Mouse (Mus musculus) lung, postnatal 4 days (tissue): ENCODE results near the gene Syt12.

Source experiments
- DNase-seq, 2 experiments: peaks; one replicate each; pipeline ENCODE4 v3.0.0; 2021

Syt12 gene

DNA sequence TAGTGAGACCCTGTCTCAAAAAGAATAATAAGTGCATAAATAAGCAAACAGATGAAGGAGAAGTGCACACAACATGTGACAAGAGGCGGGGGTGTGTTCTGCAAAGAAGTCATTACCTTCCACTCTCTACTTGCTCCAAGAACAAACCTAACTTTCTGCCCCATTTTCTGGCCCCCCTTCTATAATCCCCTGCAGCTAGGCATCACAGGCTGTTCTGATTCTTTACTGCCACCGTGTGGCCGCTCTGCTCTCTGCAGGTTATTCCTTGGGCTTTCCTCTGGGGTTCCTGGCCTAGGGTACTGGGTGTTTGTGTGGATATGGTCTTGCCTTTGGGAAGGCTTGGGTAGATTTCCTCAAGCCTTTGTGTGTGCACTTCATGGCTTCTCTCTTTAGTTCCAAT, 34.8 kb downstream of the Syt12 start:
- DNase-seq, result peak; percentile 76 to 83

DNA sequence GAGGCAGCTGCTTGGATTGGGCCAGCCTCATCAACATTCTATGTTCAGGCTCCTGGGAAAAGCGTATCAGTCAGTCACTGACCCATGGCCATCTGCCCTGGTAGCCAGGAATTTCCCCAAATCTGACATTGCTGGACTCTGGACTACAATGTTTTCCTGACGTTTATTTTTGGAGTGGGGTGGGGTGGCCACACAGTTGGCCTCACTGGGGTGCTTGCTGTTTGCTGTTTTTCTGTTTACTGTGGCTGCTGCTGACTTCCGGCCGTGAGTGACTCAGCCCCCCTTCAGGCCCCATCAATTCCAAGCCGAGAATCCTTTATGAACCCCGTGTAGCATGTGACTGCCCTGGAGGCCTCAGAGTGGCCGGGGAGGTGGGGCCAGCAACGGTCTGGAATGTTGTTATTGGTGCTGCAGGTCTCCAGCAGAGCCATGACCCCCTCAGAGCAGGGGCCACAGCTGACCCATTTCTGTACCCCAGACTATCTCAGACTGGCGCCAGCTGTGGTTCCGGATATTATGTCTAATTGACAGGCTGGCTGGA, 35.6 kb downstream of the Syt12 start:
- peak; percentile 47 to 82 for DNase-seq

DNA sequence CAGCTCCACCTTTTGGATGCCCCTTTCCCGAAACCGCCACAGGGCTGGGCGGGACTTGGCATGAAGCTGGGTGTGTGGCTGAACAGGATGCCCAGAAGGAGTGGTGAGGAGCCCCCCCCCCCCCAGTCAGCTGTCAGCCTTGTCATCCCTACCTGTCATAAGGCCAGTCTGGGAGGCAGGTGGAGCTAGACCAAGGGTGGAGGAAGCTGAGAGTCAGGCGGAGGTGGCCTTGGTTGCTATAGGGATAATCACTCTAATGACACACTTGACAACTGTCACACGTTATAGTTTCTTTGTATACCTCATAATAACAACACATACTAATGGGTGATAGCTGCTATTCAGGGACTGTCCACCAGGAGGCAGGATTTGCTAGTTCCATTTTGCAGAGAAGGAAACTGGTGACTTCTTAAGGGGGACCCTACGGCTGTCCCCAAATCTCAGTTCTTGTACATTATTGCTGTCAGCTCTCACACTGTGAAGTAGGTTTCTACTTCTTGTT, 36.1 kb downstream of the Syt12 start:
- peak in 1 of 2 experiments; percentile 69 for DNase-seq

DNA sequence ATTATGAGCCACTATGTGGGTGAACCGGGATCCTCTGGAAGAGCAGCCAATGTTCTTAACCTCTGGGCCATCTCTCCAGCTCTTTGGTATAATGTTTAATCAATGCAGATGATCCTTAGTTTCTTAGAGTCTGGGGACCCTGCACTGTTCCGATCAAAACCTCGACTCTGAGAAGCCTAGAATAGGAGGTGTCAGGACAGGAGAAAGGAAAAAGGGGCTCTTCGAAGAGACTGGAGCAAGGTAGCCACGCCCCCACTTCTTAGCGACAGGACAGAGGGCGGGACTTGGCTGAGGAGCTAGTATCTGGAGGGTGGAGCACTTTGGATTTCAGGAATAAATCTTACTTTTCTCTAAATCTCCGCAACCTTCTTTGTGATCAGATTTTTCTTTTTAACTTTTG, 37.0 kb downstream of the Syt12 start:
- DNase-seq, result peak; percentile 57 to 64

DNA sequence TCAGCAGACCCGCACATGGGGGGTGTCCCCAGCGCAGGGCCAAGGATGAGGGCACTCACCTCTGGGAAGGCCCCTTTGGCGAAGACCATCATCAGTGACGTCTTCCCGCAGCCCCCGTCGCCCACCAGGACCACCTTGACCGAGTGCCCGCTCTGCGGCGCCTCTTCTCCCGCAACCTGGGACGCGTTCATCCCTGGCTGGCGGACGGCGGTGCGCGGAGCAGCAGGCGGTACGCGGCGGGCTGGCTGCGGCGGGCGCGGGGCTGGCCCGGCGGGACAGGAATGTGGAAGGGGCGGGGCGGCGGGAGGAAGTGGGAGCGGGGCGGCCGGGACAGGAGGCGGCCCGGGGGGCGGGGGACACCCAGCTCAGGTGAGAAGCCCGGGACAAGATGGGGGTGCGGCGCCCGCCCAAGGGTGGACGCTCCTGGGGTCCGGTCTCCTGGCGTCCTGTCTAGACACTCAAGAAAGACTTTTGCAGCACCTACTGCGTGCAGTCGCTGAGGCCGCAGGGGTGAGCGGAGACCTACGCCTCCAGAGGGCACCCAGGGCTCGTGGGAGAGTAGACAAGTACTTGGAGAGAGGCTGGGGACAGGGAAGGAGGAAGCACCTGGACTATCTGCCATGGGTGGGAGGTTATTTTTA, 38.0 kb downstream of the Syt12 start, which contains the start of gene Rhod:
Gene Rhod, minus strand, starts transcription at position 272 of the 641 bp plus-strand sequence.
- DNase-seq, result peak; percentile 82 to 83

DNA sequence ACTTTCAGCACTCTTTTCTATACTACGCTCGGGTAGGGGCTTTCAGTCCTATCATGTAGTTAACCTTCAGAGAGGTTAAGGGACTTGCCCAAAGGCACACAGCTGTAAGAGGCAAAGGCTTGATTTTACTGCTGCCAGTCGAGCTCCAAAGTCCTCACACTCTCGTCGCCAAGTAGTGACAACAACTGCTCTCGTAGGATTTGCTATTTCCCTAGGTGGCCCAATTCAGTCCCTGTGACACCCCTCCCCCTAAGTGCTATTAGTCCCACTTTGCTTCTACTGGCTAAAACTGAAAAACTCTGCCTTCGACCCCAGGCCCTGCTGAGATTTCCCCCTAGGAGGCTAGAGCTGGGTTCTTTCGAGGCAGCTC, 38.5 kb downstream of the Syt12 start:
- DNase-seq, result no peak

DNA sequence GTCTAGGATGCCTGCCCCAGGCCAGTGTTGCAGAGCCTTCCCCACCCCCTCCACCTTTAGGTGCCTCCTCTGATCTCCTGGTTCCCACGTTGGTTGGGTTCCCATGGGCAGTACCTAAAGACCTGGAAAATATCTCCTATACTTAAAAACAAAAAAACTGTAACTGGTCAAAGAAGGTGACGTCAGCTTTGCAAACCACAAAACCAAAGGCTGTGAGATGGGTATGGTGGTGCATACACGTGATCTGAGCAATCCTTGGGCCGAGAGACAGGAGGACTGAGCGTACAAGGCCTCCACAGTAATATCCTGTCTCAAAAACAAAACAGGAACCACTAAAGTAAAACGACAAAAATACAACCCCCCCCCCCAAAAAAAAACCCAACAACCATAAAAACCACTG, 39.4 kb downstream of the Syt12 start:
- no peak for DNase-seq

DNA sequence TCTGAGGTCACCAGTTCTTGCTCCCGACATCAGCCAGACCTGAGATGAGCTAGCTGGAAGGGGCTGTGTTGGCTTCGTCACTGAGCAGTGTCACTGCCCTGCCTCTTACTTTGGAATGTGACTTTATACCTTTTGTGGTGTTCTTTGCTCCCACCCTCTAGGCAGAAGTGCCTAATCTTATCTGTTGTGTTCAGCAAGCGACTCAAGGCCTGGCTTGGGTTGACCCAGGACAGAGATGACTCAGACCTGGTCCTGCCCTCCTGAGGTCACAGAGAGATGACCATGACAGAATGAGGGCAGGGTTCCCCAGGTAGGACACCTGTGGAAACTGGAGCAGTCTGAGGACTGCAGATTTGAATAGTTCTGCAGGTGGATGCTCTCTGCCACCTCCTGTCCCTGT, 41.0 kb downstream of the Syt12 start:
- DNase-seq, result no peak

DNA sequence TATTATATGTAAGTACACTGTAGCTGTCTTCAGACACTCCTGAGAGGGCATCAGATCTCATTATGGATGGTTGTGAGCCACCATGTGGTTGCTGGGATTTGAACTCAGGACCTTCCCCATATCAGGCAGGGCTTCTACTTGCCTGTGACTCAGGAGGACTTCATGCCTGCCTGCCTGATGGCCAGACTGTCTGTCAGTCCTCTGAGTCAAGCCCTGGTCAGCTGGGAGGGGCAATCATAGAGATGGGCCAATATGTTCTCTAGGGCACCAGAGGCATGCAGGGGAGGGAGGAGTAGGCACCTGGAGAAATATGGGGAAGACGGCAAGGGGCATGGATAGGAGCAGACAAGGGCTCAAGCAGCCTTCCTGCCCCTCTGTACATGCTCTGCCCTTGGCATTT, 42.2 kb downstream of the Syt12 start:
- DNase-seq, result no peak

DNA sequence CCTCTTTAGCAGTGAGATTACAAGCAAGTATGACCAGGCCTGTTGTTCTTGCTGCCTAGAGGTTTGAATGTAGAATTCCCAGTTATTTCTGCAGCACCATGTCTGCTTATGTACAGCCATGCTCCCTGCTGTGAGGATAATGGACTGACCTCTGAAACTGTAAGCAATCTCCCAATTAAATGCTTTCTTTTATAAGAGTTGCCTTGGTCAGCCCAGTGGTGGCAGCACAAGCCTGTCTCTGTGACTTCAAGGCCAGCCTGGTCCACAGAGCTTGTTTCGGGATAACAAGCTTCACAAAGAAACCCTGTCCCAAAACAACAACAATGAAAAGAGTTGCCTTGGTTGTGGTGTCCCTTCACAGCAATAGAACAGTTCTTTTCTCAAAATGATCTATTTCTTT, 43.5 kb downstream of the Syt12 start:
- no peak for DNase-seq

DNA sequence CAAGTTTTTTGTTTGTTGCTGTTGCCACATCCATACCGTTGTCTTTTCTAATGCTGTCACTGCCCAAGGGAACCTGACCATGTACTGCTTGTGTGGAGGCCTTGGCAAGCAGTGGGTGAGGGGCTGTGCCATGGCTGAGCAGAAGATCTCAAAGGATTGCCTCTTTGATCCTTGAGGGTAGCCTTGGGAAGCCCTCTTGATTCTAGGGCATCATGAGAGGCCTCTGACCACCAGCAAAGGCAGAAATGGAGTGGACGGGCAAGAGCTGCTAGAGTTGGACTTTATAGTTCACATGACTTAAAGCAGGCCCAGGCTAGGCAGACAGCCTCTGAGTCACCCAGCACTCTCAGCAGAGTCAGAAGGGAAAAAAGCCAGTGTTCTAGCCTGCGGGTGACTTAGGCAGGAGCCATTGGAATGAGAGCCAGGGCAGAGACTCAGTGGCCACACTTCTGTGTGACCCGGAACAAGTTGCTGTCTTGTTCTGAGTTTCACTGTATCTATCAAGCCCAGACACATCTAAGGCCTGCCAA, 47.1 kb downstream of the Syt12 start:
- no peak for DNase-seq

DNA sequence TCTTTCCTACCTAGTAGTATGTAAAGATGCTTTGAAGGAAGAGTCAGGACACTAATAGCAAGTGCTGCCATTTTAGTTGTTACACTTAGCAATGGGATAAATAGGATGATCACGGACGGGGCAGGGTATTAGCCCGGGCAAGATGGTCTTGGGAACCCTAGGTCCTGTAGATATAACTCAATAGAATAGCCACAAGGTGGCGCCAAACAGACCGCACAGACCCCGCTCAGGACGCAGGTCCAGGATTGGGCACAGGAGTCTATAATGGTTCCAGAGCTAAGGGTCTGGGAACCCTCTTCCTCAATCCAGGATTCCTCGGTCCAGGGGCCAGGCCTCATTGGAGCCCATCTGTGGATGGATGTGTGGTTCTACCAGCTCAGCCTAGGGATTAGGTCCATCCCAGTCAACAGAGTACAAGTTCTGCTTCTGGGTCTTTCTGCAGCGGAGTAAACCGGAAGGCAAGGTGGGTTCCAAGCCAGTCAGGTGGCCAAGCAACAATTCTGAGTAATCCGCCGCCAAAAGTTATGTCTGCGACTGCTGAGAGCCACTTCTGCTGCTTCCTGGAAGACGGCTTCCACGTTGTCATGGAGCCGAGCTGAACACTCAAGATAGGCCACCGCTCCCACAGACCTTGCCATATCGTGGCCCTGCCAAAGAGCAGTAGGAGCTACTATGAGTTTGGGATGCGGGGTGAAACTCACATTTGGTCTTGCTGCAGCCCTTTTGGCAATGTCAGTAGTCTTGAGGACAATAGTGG, 51.5 kb downstream of the Syt12 start:
- DNase-seq, result peak in 1 of 2 experiments; percentile 58

DNA sequence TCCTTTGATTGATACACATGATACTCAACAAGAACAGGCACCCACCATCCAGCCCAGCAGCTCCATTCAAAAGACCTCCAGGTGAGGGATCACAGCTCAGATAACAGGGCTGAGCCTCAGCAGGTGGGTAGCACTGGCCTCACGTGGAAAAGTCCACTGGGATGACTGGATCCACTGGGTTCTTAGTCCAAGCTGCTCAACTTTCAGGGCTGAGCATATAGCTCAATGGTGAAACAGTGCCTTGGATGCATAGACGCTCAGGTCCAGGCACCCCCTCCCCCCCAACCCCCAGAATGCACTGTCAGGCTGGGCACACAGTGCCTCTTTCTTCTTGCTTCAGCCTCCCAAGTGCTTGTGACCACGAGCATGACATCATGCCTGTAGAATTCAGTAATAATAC, 54.2 kb downstream of the Syt12 start:
- DNase-seq, result no peak

DNA sequence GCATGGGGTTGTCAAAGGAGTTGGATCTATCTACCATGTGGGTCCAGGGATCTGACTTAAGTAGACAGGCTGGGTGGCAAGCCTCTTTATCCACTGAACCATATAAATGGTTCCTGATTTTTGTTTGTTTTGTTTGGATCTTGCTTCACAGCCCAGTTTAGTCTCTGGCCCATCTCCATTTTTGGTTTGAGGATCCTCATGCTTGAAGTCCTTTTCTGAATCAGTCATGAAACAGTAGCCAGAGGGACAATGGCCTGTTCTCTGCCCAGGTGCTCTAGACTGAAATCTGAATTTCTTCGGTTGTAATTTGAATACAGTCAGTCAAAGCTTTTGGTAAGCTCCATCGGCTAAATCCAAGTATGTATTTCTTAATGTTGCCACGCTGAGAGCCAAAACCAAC, 54.7 kb downstream of the Syt12 start:
- no peak for DNase-seq

DNA sequence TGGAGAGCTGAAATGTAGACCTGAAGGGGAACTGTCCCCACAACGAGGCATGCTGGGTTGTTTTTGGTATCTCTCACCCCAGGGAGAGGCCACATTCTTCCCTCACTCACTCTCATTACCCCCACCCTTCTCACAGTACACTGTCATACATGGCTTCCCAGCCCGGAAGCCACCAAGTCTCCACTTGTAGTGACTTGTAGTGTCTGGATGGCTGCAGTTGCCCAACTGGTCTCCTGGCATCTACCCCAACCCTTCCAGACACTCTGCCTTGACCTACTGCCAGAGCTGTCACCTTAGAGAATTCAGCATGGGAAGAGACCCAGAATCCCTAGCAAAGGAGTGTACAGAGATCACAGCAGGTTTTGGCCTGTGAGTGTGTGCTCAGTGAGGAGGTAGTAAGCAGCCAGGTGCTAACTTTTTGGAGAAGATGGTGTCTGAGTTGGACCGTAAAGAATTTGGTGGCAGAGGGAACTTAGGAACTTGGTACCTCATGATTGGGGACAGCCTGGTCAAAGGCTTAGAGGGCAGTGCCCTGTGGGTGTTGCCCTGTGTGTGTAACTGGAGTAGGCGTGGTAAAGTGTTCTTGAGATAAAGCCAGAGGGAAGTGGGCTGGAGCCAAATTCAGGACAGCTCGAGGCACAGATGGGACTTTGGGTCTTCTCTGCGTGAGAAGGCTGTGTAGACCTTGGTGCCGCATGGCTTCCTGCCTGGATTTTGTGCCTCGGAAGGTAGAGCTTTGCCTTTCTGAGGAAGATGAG, 56.9 kb downstream of the Syt12 start:
- no peak for DNase-seq

DNA sequence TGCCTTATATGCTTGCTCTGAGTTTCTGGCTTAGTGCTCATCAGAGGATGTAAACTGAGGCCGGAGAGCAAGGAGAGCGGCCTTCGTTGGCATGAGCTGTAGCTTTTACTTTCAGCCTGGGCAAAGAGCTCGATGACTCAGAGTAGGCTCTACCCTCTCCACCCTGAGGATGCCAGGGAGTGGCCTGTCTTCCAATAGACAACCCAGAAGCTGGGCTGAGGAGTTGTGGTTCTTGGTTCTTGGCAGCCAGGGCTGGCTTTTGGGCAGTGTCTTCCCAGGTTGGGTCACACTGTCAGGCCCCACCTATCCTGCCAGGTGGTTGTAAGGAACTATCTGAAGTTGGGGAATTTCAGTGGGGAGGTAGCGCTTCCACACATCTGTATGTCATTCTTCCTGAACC, 57.5 kb downstream of the Syt12 start:
- no peak for DNase-seq

DNA sequence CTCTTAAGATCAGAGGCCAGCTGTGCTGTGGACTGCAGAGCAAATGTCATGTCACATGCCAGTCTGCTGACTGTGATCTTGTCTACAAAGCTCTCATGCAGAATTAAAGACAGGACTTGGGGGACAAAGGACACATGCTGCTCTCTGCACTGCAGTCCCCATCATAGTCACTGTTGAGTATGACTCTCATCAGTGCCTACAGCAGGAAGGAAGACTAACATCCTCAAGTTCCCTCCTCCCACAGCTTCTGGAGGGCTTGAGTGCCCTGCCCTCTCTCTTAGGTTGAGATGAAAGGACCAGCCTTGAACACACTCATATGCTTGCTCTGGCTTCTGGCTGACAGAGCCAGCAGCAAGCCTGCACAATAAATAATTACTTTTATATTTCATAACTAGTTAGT, 59.5 kb downstream of the Syt12 start:
- DNase-seq, result no peak

DNA sequence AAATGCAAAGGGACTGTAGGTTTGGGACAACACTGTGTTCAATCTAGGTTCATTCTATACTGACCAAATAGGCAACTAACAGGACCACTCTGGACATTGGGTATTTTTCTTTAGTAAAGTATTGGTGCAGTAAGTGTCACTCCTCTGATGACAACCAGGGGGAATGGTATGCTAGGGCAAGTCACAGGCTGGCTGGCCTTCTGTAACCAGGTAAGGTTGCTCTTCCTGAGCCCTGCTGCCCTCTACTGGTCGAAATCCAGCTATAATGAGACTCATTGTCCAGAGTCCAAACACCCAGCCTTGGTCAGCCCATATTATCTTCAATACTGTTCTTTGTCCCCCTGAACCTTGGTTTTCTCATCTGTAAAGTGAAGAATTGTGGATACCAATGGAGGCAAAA, 60.1 kb downstream of the Syt12 start:
- peak in 1 of 2 experiments; percentile 78 for DNase-seq

DNA sequence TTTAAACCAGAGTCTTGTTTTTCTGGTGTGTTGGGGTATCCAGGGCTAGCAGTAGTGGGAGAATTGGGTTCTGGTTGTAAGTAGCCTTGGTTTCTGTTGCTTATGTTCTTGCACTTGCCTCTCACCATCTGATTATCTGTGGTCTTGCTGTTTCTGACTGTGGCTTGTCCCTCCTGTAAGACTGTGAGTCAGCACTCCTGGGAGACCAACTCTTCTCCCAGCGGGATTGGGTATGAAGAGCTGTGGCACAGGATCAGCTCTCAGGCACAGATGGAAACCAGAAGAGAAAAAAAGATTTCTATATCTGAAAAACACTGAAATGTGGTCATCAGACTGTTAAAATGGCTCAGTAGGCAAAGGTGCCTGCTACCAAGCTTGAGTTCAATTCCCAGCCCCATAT, 62.6 kb downstream of the Syt12 start:
- DNase-seq, result no peak

DNA sequence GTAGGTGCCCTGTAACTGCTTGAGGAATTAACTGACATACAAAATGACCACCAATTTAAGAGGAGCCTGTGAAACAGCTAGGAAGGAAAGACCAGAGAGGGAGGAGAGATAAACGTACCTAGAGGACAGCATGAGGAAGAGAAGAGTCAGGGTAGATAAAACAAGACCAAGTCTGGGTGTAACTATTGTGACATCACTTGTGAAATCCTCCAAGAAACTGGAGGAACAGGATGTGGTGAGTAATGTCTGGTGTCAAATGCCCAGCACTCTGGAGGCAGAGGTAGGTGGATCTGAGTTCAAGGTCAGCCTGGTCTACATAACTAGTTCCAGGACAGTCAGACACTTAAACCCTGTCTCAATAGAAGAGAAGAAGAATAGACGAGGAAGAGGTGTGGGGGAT, 68.2 kb downstream of the Syt12 start:
- DNase-seq, result no peak

DNA sequence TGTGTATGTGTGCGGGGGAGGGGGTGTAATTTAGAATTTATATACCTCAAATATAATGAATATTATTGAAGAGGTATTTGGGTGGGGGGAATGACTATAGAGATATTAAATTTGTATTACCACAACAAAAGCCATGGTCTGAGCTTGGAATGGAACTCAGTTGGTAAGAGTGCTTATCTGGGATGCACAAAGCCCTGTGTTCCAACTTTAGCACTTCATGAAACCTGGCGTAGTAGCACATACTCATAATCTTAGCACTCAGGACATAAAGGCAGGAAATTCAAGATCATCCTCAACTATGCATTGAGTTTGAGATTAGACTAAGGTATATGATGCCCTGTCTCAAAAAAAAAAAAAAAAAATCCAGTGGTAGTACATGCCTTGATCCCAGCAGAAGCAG, 72.4 kb downstream of the Syt12 start:
- no peak for DNase-seq

DNA sequence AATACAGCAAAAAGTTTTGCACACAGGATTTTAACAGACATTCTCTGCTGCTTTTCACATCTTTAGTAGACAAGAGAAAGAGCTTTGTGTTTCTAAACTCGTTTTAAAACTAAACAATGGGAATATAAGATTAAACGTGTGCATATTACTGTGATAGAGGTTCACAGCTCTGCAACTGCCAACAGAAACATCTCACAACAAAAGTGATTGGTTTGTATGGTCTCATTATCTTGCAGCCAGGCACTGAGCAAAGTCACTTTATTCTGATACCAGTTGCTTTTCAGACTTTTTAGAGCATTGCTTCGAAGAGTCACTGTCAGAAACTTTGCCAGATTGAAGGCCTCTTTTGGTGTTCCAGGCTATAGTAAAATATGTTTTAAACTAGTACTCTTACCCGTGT, 78.3 kb downstream of the Syt12 start:
- no peak for DNase-seq

DNA sequence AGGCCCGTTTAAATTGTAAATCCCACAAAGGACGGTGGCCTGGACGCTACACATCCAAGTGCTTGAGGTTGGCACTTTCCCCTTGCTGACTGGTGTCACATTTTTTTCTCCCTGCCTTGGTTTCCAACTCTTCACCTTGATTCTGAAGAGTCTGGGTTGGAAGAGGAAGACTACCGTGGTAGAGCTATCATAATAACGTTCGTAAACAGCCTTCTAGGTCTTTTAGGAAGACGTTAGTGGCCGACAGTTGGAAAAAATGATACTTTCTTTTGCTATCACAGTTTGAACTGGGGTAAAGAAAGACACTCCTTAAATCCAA, 78.7 kb downstream of the Syt12 start:
- DNase-seq, result no peak
